Mouse (Mus musculus): ENCODE measurements around the gene Prkag2. TPM values are rescaled to one million over a fixed set of nuclear protein-coding genes. Genes with fewer than 3 reads are reported as not detected.
"Not testable (repeated sequence)": the region's sequence is repeated elsewhere in the genome, so short reads cannot be mapped to it uniquely, and the experiment has no call there.

Prkag2 gene
- polyA plus RNA-seq, 1 experiment from 2014 or later = 94.7 TPM

GRCm38 (mm10) chr5:25083816-25084215 lies 16.6 kb downstream of the Prkag2 start:
- Histone ChIP-seq H3K27me3 (no peaks in the 10 kb centered on the region), H3K9ac (no peak overlapping the region), H3K4me2 (no peak overlapping the region), H3K27ac (replicated peaks) (no peak overlapping the region), H3K4me3 (no peak overlapping the region), H3K9me3 (no peaks in the 10 kb centered on the region), H3K4me1 (replicated peaks) (peaks cover 16% of the 10 kb centered on the region), H3K36me3 (no peaks in the 10 kb centered on the region)
- ATAC-seq (ENCODE audit: low FRiP score, low read depth) = no peak
- WGBS = 59% methylated on average over 7 of the region's 7 CpGs

- no peak overlapping the region for H3K4me3 ChIP-seq
- no peak overlapping the region for H3K27ac ChIP-seq (replicated peaks)
- ATAC-seq (ENCODE audit: low FRiP score, low read depth) = no peak
- no peak overlapping the region for H3K9ac ChIP-seq
- 38% methylated on average over 2 of the region's 2 CpGs for WGBS
- no peaks in the 10 kb centered on the region for H3K36me3 ChIP-seq
- H3K4me2 ChIP-seq = no peak overlapping the region
- no peaks in the 10 kb centered on the region for H3K27me3 ChIP-seq
- no peaks in the 10 kb centered on the region for H3K9me3 ChIP-seq
- H3K4me1 ChIP-seq (replicated peaks) = peaks cover 20% of the 10 kb centered on the region
Measured at GRCm38 (mm10) chr5:25082542-25082941, 17.9 kb downstream of the Prkag2 start.

- no peak overlapping the region for H3K27ac ChIP-seq (replicated peaks)
- H3K9ac ChIP-seq = no peak overlapping the region
- H3K4me2 ChIP-seq = no peak overlapping the region
- WGBS = 85% methylated on average over 16 of the region's 16 CpGs
- H3K9me3 ChIP-seq = no peaks in the 10 kb centered on the region
- ATAC-seq (ENCODE audit: low FRiP score, low read depth) = no peak
- no peaks in the 10 kb centered on the region for H3K27me3 ChIP-seq
- H3K4me1 ChIP-seq (replicated peaks) = peaks cover 15% of the 10 kb centered on the region
- H3K4me3 ChIP-seq = no peak overlapping the region
- no peaks in the 10 kb centered on the region for H3K36me3 ChIP-seq
Measured at GRCm38 (mm10) chr5:25081545-25081944, 18.9 kb downstream of the Prkag2 start.

- WGBS = 83% methylated on average over 3 of the region's 3 CpGs
- ATAC-seq (ENCODE audit: low FRiP score, low read depth) = no peak
- Histone ChIP-seq H3K4me2 (no peak overlapping the region), H3K4me1 (replicated peaks) (peaks cover 10% of the 10 kb centered on the region), H3K9ac (no peak overlapping the region), H3K27ac (replicated peaks) (no peak overlapping the region), H3K36me3 (no peaks in the 10 kb centered on the region), H3K27me3 (no peaks in the 10 kb centered on the region), H3K4me3 (no peak overlapping the region), H3K9me3 (no peaks in the 10 kb centered on the region)
Measured at GRCm38 (mm10) chr5:25080994-25081393, 19.4 kb downstream of the Prkag2 start.

GRCm38 (mm10) chr5:25080438-25080945 lies 19.9 kb downstream of the Prkag2 start:
- Histone ChIP-seq H3K4me3 (no peak overlapping the region), H3K36me3 (no peaks in the 10 kb centered on the region), H3K9ac (no peak overlapping the region), H3K4me1 (replicated peaks) (peaks cover 8% of the 10 kb centered on the region; the same call in 1 of the 2 replicates), H3K4me2 (no peak overlapping the region), H3K27ac (replicated peaks) (no peak overlapping the region), H3K9me3 (no peaks in the 10 kb centered on the region), H3K27me3 (no peaks in the 10 kb centered on the region)
- no peak for ATAC-seq (ENCODE audit: low FRiP score, low read depth)
- 94% methylated on average over 9 of the region's 9 CpGs for WGBS

- Histone ChIP-seq H3K4me1 (replicated peaks) (peaks cover 8% of the 10 kb centered on the region; the same call in 1 of the 2 replicates), H3K4me3 (no peak overlapping the region), H3K9ac (no peak overlapping the region), H3K36me3 (no peaks in the 10 kb centered on the region), H3K9me3 (no peaks in the 10 kb centered on the region), H3K4me2 (no peak overlapping the region), H3K27ac (replicated peaks) (no peak overlapping the region), H3K27me3 (no peaks in the 10 kb centered on the region)
- no peak for ATAC-seq (ENCODE audit: low FRiP score, low read depth)
- WGBS = 95% methylated on average over 9 of the region's 9 CpGs
Measured at GRCm38 (mm10) chr5:25079766-25080265, 20.6 kb downstream of the Prkag2 start.

- no peaks in the 10 kb centered on the region for H3K27me3 ChIP-seq
- no peak overlapping the region for H3K4me2 ChIP-seq
- ATAC-seq (ENCODE audit: low FRiP score, low read depth) = peak; percentile 48; the same call in 1 of the 2 replicates
- no peak overlapping the region for H3K4me3 ChIP-seq
- no peak overlapping the region for H3K27ac ChIP-seq (replicated peaks)
- peaks cover 8% of the 10 kb centered on the region; the same call in 1 of the 2 replicates for H3K4me1 ChIP-seq (replicated peaks)
- WGBS = 51% methylated on average over 8 of the region's 8 CpGs
- no peaks in the 10 kb centered on the region for H3K36me3 ChIP-seq
- no peak overlapping the region for H3K9ac ChIP-seq
- no peaks in the 10 kb centered on the region for H3K9me3 ChIP-seq
Measured at GRCm38 (mm10) chr5:25077873-25078651, 22.4 kb downstream of the Prkag2 start.

GRCm38 (mm10) chr5:25077258-25077657 lies 23.2 kb downstream of the Prkag2 start:
- H3K4me2 ChIP-seq; H3K36me3 ChIP-seq; H3K27ac ChIP-seq (replicated peaks); H3K27me3 ChIP-seq; H3K9ac ChIP-seq; H3K9me3 ChIP-seq; H3K4me3 ChIP-seq; H3K4me1 ChIP-seq (replicated peaks); ATAC-seq (ENCODE audit: low FRiP score, low read depth): not testable (repeated sequence)
- WGBS = 98% methylated on average over 13 of the region's 13 CpGs

GRCm38 (mm10) chr5:25075623-25076022 lies 24.8 kb downstream of the Prkag2 start:
- Histone ChIP-seq H3K4me3 (no peak overlapping the region), H3K9ac (no peak overlapping the region), H3K36me3 (no peaks in the 10 kb centered on the region), H3K27me3 (no peaks in the 10 kb centered on the region), H3K9me3 (no peaks in the 10 kb centered on the region), H3K27ac (replicated peaks) (no peak overlapping the region), H3K4me1 (replicated peaks) (peaks cover 8% of the 10 kb centered on the region; the same call in 1 of the 2 replicates), H3K4me2 (no peak overlapping the region)
- WGBS = 78% methylated on average over 4 of the region's 4 CpGs
- no peak for ATAC-seq (ENCODE audit: low FRiP score, low read depth)

- no peak overlapping the region for H3K27ac ChIP-seq (replicated peaks)
- no peaks in the 10 kb centered on the region for H3K27me3 ChIP-seq
- 83% methylated on average over 5 of the region's 5 CpGs for WGBS
- no peak overlapping the region for H3K4me3 ChIP-seq
- no peaks in the 10 kb centered on the region for H3K9me3 ChIP-seq
- no peak overlapping the region for H3K9ac ChIP-seq
- H3K4me2 ChIP-seq = no peak overlapping the region
- H3K4me1 ChIP-seq (replicated peaks) = peaks cover 13% of the 10 kb centered on the region
- H3K36me3 ChIP-seq = no peaks in the 10 kb centered on the region
- ATAC-seq (ENCODE audit: low FRiP score, low read depth) = no peak
Measured at GRCm38 (mm10) chr5:25069815-25070214, 30.6 kb downstream of the Prkag2 start.

- Histone ChIP-seq H3K4me2 (no peak overlapping the region), H3K9ac (no peak overlapping the region), H3K9me3 (no peaks in the 10 kb centered on the region), H3K27ac (replicated peaks) (no peak overlapping the region; the same call in 1 of the 2 replicates), H3K27me3 (no peaks in the 10 kb centered on the region), H3K4me1 (replicated peaks) (peaks cover 25% of the 10 kb centered on the region), H3K36me3 (no peaks in the 10 kb centered on the region), H3K4me3 (no peak overlapping the region)
- peak; percentile 55 for ATAC-seq (ENCODE audit: low FRiP score, low read depth)
- 45% methylated on average over 6 of the region's 6 CpGs for WGBS
Measured at GRCm38 (mm10) chr5:25067122-25067521, 33.3 kb downstream of the Prkag2 start.

Measured in hindbrain, embryonic 15.5 days (tissue).